Mouse (Mus musculus): ENCODE data around the gene Rd3l. TPM values are rescaled to one million over a fixed set of nuclear protein-coding genes. Genes with fewer than 3 reads are reported as not detected.

Rd3l gene
- polyA plus RNA-seq (2015; fragmentation: Nextera tagmentation; extraction: Ambion mirVana): 0.08 and 0.13 TPM in 2 replicates

- Histone ChIP-seq H3K36me3 (ENCODE audit: control insufficient read depth, insufficient read depth, low read length) (no peaks in the 10 kb centered on the region), H3K4me1 (replicated peaks; ENCODE audit: control insufficient read depth, insufficient read depth) (no peaks in the 10 kb centered on the region), H3K4me3 (ENCODE audit: low read depth, low read length) (no peak within 1 kb of the TSS), H3K9ac (ENCODE audit: low read length) (no peak within 1 kb of the TSS), H3K27me3 (ENCODE audit: control insufficient read depth, insufficient read depth, low read length) (no peaks in the 10 kb centered on the region), H3K27ac (replicated peaks) (no peak within 1 kb of the TSS), H3K4me2 (replicated peaks; ENCODE audit: low read depth) (no peak within 1 kb of the TSS), H3K9me3 (ENCODE audit: control insufficient read depth, low read length) (no peaks in the 10 kb centered on the region)
- DNase-seq (ENCODE audit: low spot score): no peak
- ATAC-seq (ENCODE audit: low FRiP score, low TSS enrichment): no peak
- no peak for TF ChIP-seq CTCF (IDR thresholded peaks at IDR 0.05; ENCODE audit: low read depth)
- no peak for TF ChIP-seq EP300 (optimal IDR thresholded peaks at IDR 0.05)
- WGBS: 56% methylated on average over 6 of the region's 6 CpGs
Measured at GRCm38 (mm10) chr12:111980887-111981367, at the start of gene Rd3l. Gene Rd3l, minus strand, starts transcription at chr12:111981317.

DNA sequence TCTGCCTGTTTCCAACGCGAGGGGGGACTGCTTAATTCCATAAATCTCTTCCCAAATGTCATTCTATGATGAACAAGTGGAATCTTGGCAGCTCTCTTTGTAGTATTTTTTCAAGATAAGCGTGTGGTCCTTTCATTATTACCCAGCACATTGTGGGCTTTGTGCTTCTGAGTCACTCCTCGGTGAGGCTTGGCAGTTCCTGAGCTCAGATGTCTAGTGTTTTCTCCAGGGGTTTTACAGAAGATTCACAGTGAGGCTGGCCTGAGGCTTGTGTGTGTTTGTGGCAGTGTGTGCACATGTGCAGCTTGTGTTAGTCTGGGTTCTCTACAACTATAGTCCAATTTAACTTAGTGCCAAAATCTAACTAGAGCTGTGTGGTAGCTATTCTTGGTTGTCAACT lies 46.3 kb upstream of the Rd3l start:
- WGBS: 41% methylated on average over 4 of the region's 4 CpGs
- DNase-seq (ENCODE audit: low spot score): no peak
- H3K27me3 ChIP-seq (ENCODE audit: control insufficient read depth, insufficient read depth, low read length): no peaks in the 10 kb centered on the region

DNA sequence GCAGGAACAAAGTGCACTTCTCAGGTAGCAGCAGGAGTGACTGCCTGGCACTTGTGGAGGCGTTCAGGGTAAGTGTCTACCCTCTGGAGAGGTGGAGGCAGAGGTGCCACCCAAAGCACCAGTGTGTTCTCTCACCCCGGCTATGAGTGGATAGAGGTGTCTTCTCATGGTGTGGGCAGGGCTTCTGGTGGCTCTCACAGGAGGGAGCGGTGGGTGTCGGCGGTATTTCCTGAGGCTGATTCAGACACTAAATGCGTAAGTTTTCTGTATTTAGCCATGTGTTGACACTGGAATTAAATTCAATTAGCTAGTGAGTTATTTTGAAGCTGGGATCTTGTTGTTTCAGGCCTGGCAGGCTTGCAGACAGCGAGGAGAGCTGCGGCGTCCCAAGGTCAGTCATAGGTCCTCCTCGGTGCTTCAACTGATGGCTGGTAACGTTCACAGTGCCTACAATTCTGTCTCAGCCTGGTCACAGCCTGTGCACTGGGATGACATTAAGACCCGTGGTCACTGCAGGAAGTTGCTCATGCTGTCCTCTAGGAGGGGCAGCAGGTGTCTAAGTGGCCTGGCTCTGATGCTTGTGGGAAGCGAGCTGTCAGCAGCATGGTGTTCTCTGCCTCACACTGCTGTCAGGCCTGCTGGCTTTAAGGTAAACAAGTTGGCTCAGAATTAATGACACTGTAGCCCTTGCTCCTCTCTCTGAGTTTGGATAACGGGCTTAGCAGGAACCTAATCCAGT lies 45.0 kb upstream of the Rd3l start:
- ATAC-seq (ENCODE audit: low FRiP score, low TSS enrichment) (no peak), DNase-seq (ENCODE audit: low spot score) (no peak)
- Histone ChIP-seq H3K36me3 (ENCODE audit: control insufficient read depth, insufficient read depth, low read length) (no peaks in the 10 kb centered on the region), H3K4me1 (replicated peaks; ENCODE audit: control insufficient read depth, insufficient read depth) (no peaks in the 10 kb centered on the region), H3K27me3 (ENCODE audit: control insufficient read depth, insufficient read depth, low read length) (no peaks in the 10 kb centered on the region), H3K9me3 (ENCODE audit: control insufficient read depth, low read length) (no peaks in the 10 kb centered on the region), H3K27ac (replicated peaks) (no peak overlapping the region), H3K9ac (ENCODE audit: low read length) (no peak overlapping the region), H3K4me2 (replicated peaks; ENCODE audit: low read depth) (no peak overlapping the region), H3K4me3 (ENCODE audit: low read depth, low read length) (no peak overlapping the region)
- TF ChIP-seq CTCF (IDR thresholded peaks at IDR 0.05; ENCODE audit: low read depth) (no peak), EP300 (optimal IDR thresholded peaks at IDR 0.05) (no peak)
- WGBS: 58% methylated on average over 14 of the region's 14 CpGs

More for the DNA sequence above, 46.3 kb upstream of the Rd3l start:
- TF ChIP-seq CTCF (IDR thresholded peaks at IDR 0.05; ENCODE audit: low read depth) (no peak), EP300 (optimal IDR thresholded peaks at IDR 0.05) (no peak)
- ATAC-seq (ENCODE audit: low FRiP score, low TSS enrichment): no peak
- H3K36me3 ChIP-seq (ENCODE audit: control insufficient read depth, insufficient read depth, low read length): no peaks in the 10 kb centered on the region
- no peak overlapping the region for H3K4me3 ChIP-seq (ENCODE audit: low read depth, low read length)
- no peak overlapping the region for H3K4me2 ChIP-seq (replicated peaks; ENCODE audit: low read depth)
- no peak overlapping the region for H3K27ac ChIP-seq (replicated peaks)
- no peak overlapping the region for H3K9ac ChIP-seq (ENCODE audit: low read length)
- H3K9me3 ChIP-seq (ENCODE audit: control insufficient read depth, low read length): no peaks in the 10 kb centered on the region
- no peaks in the 10 kb centered on the region for H3K4me1 ChIP-seq (replicated peaks; ENCODE audit: control insufficient read depth, insufficient read depth)

DNA sequence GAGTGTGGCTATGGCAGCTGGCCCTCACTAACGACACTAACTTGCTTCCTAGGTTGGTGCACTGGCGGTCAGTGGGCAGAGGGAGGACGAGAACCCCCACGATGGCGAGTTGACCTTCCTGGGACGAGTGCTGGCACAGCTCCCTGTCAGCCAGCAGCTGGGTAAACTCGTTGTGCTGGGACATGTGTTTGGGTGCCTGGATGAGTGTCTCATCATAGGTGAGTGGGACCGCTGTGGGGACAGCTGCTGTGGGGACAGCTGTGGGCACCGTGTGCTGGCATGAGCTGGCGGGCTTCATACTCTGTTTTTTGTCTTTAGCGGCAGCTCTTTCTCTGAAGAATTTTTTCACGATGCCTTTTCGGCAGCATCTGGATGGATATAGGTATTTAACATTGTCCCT lies 44.3 kb upstream of the Rd3l start:
- no peak for DNase-seq (ENCODE audit: low spot score)
- no peak for TF ChIP-seq CTCF (IDR thresholded peaks at IDR 0.05; ENCODE audit: low read depth)
- 82% methylated on average over 13 of the region's 13 CpGs for WGBS

DNA sequence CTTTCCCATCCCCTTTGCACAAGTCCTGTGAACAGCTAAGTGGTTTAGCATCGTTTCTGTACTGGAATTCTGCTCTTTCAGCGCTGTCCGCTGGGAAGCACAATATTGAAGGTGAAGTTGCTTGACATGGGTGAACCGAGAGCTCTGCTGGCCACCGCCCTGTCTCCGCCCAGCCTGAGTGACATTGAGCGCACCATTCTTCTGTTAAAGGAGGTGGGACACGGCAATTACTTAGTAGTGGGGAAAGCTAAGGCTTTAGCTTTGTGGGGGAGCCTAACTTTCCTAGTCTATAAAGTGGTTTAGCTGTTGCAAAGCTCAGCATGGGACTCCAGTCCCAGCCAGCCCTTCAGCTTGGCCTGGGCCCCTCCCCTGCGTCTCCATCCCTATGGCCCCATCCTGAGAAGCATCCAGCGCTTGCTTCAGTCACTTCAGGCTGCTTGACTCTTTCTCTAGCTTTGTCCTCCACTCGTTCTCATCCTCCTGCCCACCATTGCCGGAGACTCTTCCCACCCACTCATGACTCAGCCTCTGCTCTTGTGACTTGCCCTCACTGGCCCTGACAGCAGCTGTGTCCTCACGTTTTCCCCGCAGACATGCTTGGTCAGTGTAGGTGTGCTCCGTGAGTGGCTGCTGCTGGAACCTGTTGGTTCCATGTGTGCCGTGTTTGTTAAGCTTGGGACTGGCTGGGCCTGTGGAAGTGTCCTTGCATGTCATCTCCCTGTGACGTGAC lies 43.6 kb upstream of the Rd3l start:
- TF ChIP-seq EP300 (optimal IDR thresholded peaks at IDR 0.05) (no peak), CTCF (IDR thresholded peaks at IDR 0.05; ENCODE audit: low read depth) (no peak)
- Histone ChIP-seq H3K9ac (ENCODE audit: low read length) (no peak overlapping the region), H3K36me3 (ENCODE audit: control insufficient read depth, insufficient read depth, low read length) (no peaks in the 10 kb centered on the region), H3K4me3 (ENCODE audit: low read depth, low read length) (no peak overlapping the region), H3K27me3 (ENCODE audit: control insufficient read depth, insufficient read depth, low read length) (no peaks in the 10 kb centered on the region), H3K4me1 (replicated peaks; ENCODE audit: control insufficient read depth, insufficient read depth) (no peaks in the 10 kb centered on the region), H3K9me3 (ENCODE audit: control insufficient read depth, low read length) (no peaks in the 10 kb centered on the region), H3K4me2 (replicated peaks; ENCODE audit: low read depth) (no peak overlapping the region), H3K27ac (replicated peaks) (no peak overlapping the region)
- no peak for DNase-seq (ENCODE audit: low spot score)
- WGBS: 82% methylated on average over 17 of the region's 17 CpGs
- 0 out of 2 replicates have a peak, but pooled peaks have one; percentile 18 for ATAC-seq (ENCODE audit: low FRiP score, low TSS enrichment)

More for the DNA sequence above, 44.3 kb upstream of the Rd3l start:
- no peak overlapping the region for H3K9ac ChIP-seq (ENCODE audit: low read length)
- no peak for ATAC-seq (ENCODE audit: low FRiP score, low TSS enrichment)
- no peak overlapping the region for H3K4me3 ChIP-seq (ENCODE audit: low read depth, low read length)
- no peaks in the 10 kb centered on the region for H3K27me3 ChIP-seq (ENCODE audit: control insufficient read depth, insufficient read depth, low read length)
- no peaks in the 10 kb centered on the region for H3K36me3 ChIP-seq (ENCODE audit: control insufficient read depth, insufficient read depth, low read length)
- no peak overlapping the region for H3K4me2 ChIP-seq (replicated peaks; ENCODE audit: low read depth)
- H3K9me3 ChIP-seq (ENCODE audit: control insufficient read depth, low read length): no peaks in the 10 kb centered on the region
- H3K27ac ChIP-seq (replicated peaks): no peak overlapping the region
- H3K4me1 ChIP-seq (replicated peaks; ENCODE audit: control insufficient read depth, insufficient read depth): no peaks in the 10 kb centered on the region

- DNase-seq (ENCODE audit: low spot score) (no peak), ATAC-seq (ENCODE audit: low FRiP score, low TSS enrichment) (no peak)
- Histone ChIP-seq H3K9me3 (ENCODE audit: control insufficient read depth, low read length) (no peaks in the 10 kb centered on the region), H3K4me3 (ENCODE audit: low read depth, low read length) (no peak overlapping the region), H3K4me2 (replicated peaks; ENCODE audit: low read depth) (no peak overlapping the region), H3K9ac (ENCODE audit: low read length) (no peak overlapping the region), H3K36me3 (ENCODE audit: control insufficient read depth, insufficient read depth, low read length) (no peaks in the 10 kb centered on the region), H3K27ac (replicated peaks) (no peak overlapping the region), H3K4me1 (replicated peaks; ENCODE audit: control insufficient read depth, insufficient read depth) (no peaks in the 10 kb centered on the region), H3K27me3 (ENCODE audit: control insufficient read depth, insufficient read depth, low read length) (no peaks in the 10 kb centered on the region)
- 74% methylated on average over 2 of the region's 2 CpGs for WGBS
- TF ChIP-seq EP300 (optimal IDR thresholded peaks at IDR 0.05): no peak
- no peak for TF ChIP-seq CTCF (IDR thresholded peaks at IDR 0.05; ENCODE audit: low read depth)
Measured at GRCm38 (mm10) chr12:112023306-112023705, 42.2 kb upstream of the Rd3l start.
